Mouse (Mus musculus): Measurements from ENCODE around the gene Tyrp1. TPM values are rescaled to one million over a fixed set of nuclear protein-coding genes. Genes with fewer than 3 reads are reported as not detected.

Tyrp1 gene
- not detected in 2 replicates for polyA plus RNA-seq (2015; fragmentation: Nextera tagmentation; extraction: Ambion mirVana)

GRCm38 (mm10) chr4:80834050-80834449 is at the start of gene Tyrp1:
Tyrp1 (plus strand) TSS chr4:80834123.
- no peaks in the 10 kb centered on the region for H3K36me3 ChIP-seq (ENCODE audit: insufficient read depth, low read length)
- 56% methylated on average over 3 of the region's 3 CpGs for WGBS
- no peak within 1 kb of the TSS for H3K4me2 ChIP-seq (ENCODE audit: low read length)
- H3K27me3 ChIP-seq (ENCODE audit: insufficient read depth, low read length) = no peaks in the 10 kb centered on the region
- no peak for DNase-seq (ENCODE audit: low spot score)
- H3K4me1 ChIP-seq (replicated peaks; ENCODE audit: insufficient read depth, low read length) = no peaks in the 10 kb centered on the region
- H3K27ac ChIP-seq = no peak within 1 kb of the TSS
- no peak within 1 kb of the TSS for H3K4me3 ChIP-seq (replicated peaks; ENCODE audit: low read depth, low read length)
- H3K9ac ChIP-seq (ENCODE audit: low read depth, low read length) = no peak within 1 kb of the TSS
- ATAC-seq (replicated peaks; ENCODE audit: low FRiP score, low read depth) = no peak
- no peaks in the 10 kb centered on the region for H3K9me3 ChIP-seq (replicated peaks; ENCODE audit: low read length)
- no peak for TF ChIP-seq CTCF (IDR thresholded peaks at IDR 0.05; ENCODE audit: low read depth)

GRCm38 (mm10) chr4:80788339-80788738 is 45.6 kb upstream of the Tyrp1 start:
- no peaks in the 10 kb centered on the region for H3K4me1 ChIP-seq (replicated peaks; ENCODE audit: insufficient read depth, low read length)
- WGBS = 100% methylated on average over 1 of the region's 1 CpGs
- no peaks in the 10 kb centered on the region for H3K27me3 ChIP-seq (ENCODE audit: insufficient read depth, low read length)
- DNase-seq (ENCODE audit: low spot score) = no peak
- H3K36me3 ChIP-seq (ENCODE audit: insufficient read depth, low read length) = no peaks in the 10 kb centered on the region
- no peak for ATAC-seq (replicated peaks; ENCODE audit: low FRiP score, low read depth)
- no peak overlapping the region for H3K4me2 ChIP-seq (ENCODE audit: low read length)
- TF ChIP-seq CTCF (IDR thresholded peaks at IDR 0.05; ENCODE audit: low read depth) = no peak
- H3K9me3 ChIP-seq (replicated peaks; ENCODE audit: low read length) = no peaks in the 10 kb centered on the region
- H3K27ac ChIP-seq = no peak overlapping the region
- no peak overlapping the region for H3K9ac ChIP-seq (ENCODE audit: low read depth, low read length)
- H3K4me3 ChIP-seq (replicated peaks; ENCODE audit: low read depth, low read length) = no peak overlapping the region

GRCm38 (mm10) chr4:80819511-80819910 is 14.4 kb upstream of the Tyrp1 start:
- DNase-seq (ENCODE audit: low spot score) (no peak), ATAC-seq (replicated peaks; ENCODE audit: low FRiP score, low read depth) (no peak)
- no peak overlapping the region for H3K4me2 ChIP-seq (ENCODE audit: low read length)
- no peaks in the 10 kb centered on the region for H3K9me3 ChIP-seq (replicated peaks; ENCODE audit: low read length)
- H3K4me3 ChIP-seq (replicated peaks; ENCODE audit: low read depth, low read length) = no peak overlapping the region
- H3K36me3 ChIP-seq (ENCODE audit: insufficient read depth, low read length) = no peaks in the 10 kb centered on the region
- H3K4me1 ChIP-seq (replicated peaks; ENCODE audit: insufficient read depth, low read length) = no peaks in the 10 kb centered on the region
- no peak overlapping the region for H3K9ac ChIP-seq (ENCODE audit: low read depth, low read length)
- no peak overlapping the region for H3K27ac ChIP-seq
- H3K27me3 ChIP-seq (ENCODE audit: insufficient read depth, low read length) = no peaks in the 10 kb centered on the region
- no peak for TF ChIP-seq CTCF (IDR thresholded peaks at IDR 0.05; ENCODE audit: low read depth)

GRCm38 (mm10) chr4:80821945-80822344 is 12.0 kb upstream of the Tyrp1 start:
- Histone ChIP-seq H3K27ac (no peak overlapping the region), H3K4me1 (replicated peaks; ENCODE audit: insufficient read depth, low read length) (no peaks in the 10 kb centered on the region), H3K4me2 (ENCODE audit: low read length) (no peak overlapping the region), H3K9ac (ENCODE audit: low read depth, low read length) (no peak overlapping the region), H3K9me3 (replicated peaks; ENCODE audit: low read length) (no peaks in the 10 kb centered on the region), H3K27me3 (ENCODE audit: insufficient read depth, low read length) (no peaks in the 10 kb centered on the region), H3K36me3 (ENCODE audit: insufficient read depth, low read length) (no peaks in the 10 kb centered on the region), H3K4me3 (replicated peaks; ENCODE audit: low read depth, low read length) (no peak overlapping the region)
- ATAC-seq (replicated peaks; ENCODE audit: low FRiP score, low read depth) (no peak), DNase-seq (ENCODE audit: low spot score) (no peak)
- no peak for TF ChIP-seq CTCF (IDR thresholded peaks at IDR 0.05; ENCODE audit: low read depth)
- WGBS = 82% methylated on average over 3 of the region's 3 CpGs

GRCm38 (mm10) chr4:80828232-80828631 is 5.7 kb upstream of the Tyrp1 start:
- no peak for ATAC-seq (replicated peaks; ENCODE audit: low FRiP score, low read depth)
- DNase-seq (ENCODE audit: low spot score) = no peak
- no peaks in the 10 kb centered on the region for H3K9me3 ChIP-seq (replicated peaks; ENCODE audit: low read length)

GRCm38 (mm10) chr4:80839317-80839716 is 5.4 kb downstream of the Tyrp1 start:
- 71% methylated on average over 4 of the region's 4 CpGs for WGBS

More at GRCm38 (mm10) chr4:80828232-80828631, 5.7 kb upstream of the Tyrp1 start:
- TF ChIP-seq CTCF (IDR thresholded peaks at IDR 0.05; ENCODE audit: low read depth) = no peak
- Histone ChIP-seq H3K4me3 (replicated peaks; ENCODE audit: low read depth, low read length) (no peak overlapping the region), H3K27ac (no peak overlapping the region), H3K4me2 (ENCODE audit: low read length) (no peak overlapping the region), H3K9ac (ENCODE audit: low read depth, low read length) (no peak overlapping the region), H3K36me3 (ENCODE audit: insufficient read depth, low read length) (no peaks in the 10 kb centered on the region), H3K4me1 (replicated peaks; ENCODE audit: insufficient read depth, low read length) (no peaks in the 10 kb centered on the region), H3K27me3 (ENCODE audit: insufficient read depth, low read length) (no peaks in the 10 kb centered on the region)
- 43% methylated on average over 2 of the region's 2 CpGs for WGBS

GRCm38 (mm10) chr4:80841980-80842379 is 8.1 kb downstream of the Tyrp1 start:
- no peak for ATAC-seq (replicated peaks; ENCODE audit: low FRiP score, low read depth)
- Histone ChIP-seq H3K27ac (no peak overlapping the region), H3K4me3 (replicated peaks; ENCODE audit: low read depth, low read length) (no peak overlapping the region), H3K4me1 (replicated peaks; ENCODE audit: insufficient read depth, low read length) (no peaks in the 10 kb centered on the region), H3K9ac (ENCODE audit: low read depth, low read length) (no peak overlapping the region), H3K36me3 (ENCODE audit: insufficient read depth, low read length) (no peaks in the 10 kb centered on the region), H3K4me2 (ENCODE audit: low read length) (no peak overlapping the region), H3K9me3 (replicated peaks; ENCODE audit: low read length) (no peaks in the 10 kb centered on the region), H3K27me3 (ENCODE audit: insufficient read depth, low read length) (no peaks in the 10 kb centered on the region)
- TF ChIP-seq CTCF (IDR thresholded peaks at IDR 0.05; ENCODE audit: low read depth) = no peak
- no peak for DNase-seq (ENCODE audit: low spot score)
- 85% methylated on average over 1 of the region's 1 CpGs for WGBS

More at GRCm38 (mm10) chr4:80839317-80839716, 5.4 kb downstream of the Tyrp1 start:
- H3K9me3 ChIP-seq (replicated peaks; ENCODE audit: low read length) = no peaks in the 10 kb centered on the region
- no peak overlapping the region for H3K4me2 ChIP-seq (ENCODE audit: low read length)
- no peak for TF ChIP-seq CTCF (IDR thresholded peaks at IDR 0.05; ENCODE audit: low read depth)
- no peaks in the 10 kb centered on the region for H3K36me3 ChIP-seq (ENCODE audit: insufficient read depth, low read length)
- no peak for ATAC-seq (replicated peaks; ENCODE audit: low FRiP score, low read depth)
- H3K27ac ChIP-seq = no peak overlapping the region
- no peaks in the 10 kb centered on the region for H3K27me3 ChIP-seq (ENCODE audit: insufficient read depth, low read length)
- DNase-seq (ENCODE audit: low spot score) = no peak
- H3K4me3 ChIP-seq (replicated peaks; ENCODE audit: low read depth, low read length) = no peak overlapping the region
- H3K4me1 ChIP-seq (replicated peaks; ENCODE audit: insufficient read depth, low read length) = no peaks in the 10 kb centered on the region
- H3K9ac ChIP-seq (ENCODE audit: low read depth, low read length) = no peak overlapping the region

Measured in kidney, postnatal 0 days (tissue).